Mouse (Mus musculus): ENCODE data around the gene Colec11.

DNA sequence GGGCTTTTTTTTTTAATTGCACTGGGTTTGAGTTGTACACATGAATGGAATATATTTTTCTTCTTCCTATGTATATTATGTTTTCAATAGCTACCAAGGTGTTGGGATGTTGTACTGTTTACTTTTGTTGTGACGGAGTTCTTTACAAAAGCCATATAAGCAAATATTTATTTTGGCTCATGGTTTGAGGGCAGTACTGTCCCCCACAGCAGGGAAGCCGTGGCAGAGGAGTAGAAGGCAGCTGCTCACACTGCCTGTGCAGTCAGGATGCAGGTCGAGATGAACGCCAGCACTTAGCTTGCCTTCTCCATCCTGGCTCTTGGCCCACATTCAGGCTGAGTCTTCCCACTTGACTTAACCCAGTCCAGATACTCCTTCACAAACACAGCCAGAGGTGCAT is 43.6 kb upstream of the Colec11 start:
- TF ChIP-seq CTCF (IDR thresholded peaks at IDR 0.05; ENCODE audit: low read depth, low read length) (no peak), EP300 (IDR thresholded peaks at IDR 0.05; ENCODE audit: insufficient read depth, low read depth, low read length) (no peak), POLR2A (IDR thresholded peaks at IDR 0.05; ENCODE audit: insufficient read depth, low read length) (no peak)

Data from ES-Bruce4 (cell line).